Mouse (Mus musculus): Measurements from ENCODE around the gene Thy1.
A peak's percentile ranks its signal among the peaks of the same experiment; 100 is the strongest.

Gene Thy1

GRCm38 (mm10) chr9:44084659-44085229 lies 41.6 kb downstream of the Thy1 start:
- DNase-seq: peak; percentile 95

GRCm38 (mm10) chr9:44085276-44085675 lies 42.1 kb downstream of the Thy1 start:
- DNase-seq: peak; percentile 47

GRCm38 (mm10) chr9:44085741-44086665 lies 42.8 kb downstream of the Thy1 start:
- peak; percentile 92 for DNase-seq

GRCm38 (mm10) chr9:44086960-44087359 lies 43.8 kb downstream of the Thy1 start:
- no peak for DNase-seq

GRCm38 (mm10) chr9:44087761-44088455 lies 44.7 kb downstream of the Thy1 start:
- DNase-seq: peak; percentile 52

- DNase-seq: no peak
Observed at GRCm38 (mm10) chr9:44088877-44089608, 45.9 kb downstream of the Thy1 start.

GRCm38 (mm10) chr9:44093612-44094503 lies 50.7 kb downstream of the Thy1 start:
- peak; percentile 86 for DNase-seq

- DNase-seq: no peak
Observed at GRCm38 (mm10) chr9:44094737-44095136, 51.6 kb downstream of the Thy1 start.

- DNase-seq: no peak
Observed at GRCm38 (mm10) chr9:44095781-44096180, 52.6 kb downstream of the Thy1 start.

- DNase-seq: no peak
Observed at GRCm38 (mm10) chr9:44096536-44096935, 53.4 kb downstream of the Thy1 start.

Data from cerebellum, adult 11 months (tissue).